Mouse (Mus musculus) kidney, postnatal 0 days (tissue): ENCODE measurements around the gene Akt1. TPM values are rescaled to one million over a fixed set of nuclear protein-coding genes. Genes with fewer than 3 reads are reported as not detected.

Source experiments
- ATAC-seq: fragments of 200-750 bp; cut with Nextera tagmentation; replicated peaks from 2 replicates; pipeline ENCODE4 v1.8.0; 2017; ENCODE audit warnings: low read depth, moderate number of reproducible peaks, moderate TSS enrichment, moderate library complexity; ENCODE audit not compliant: low FRiP score
- DNase-seq: peaks from one replicate; pipeline ENCODE4 v3.0.0-alpha.2; 2016; ENCODE audit warnings: low spot score
- H3K27ac ChIP-seq: fragments of 300-500 bp; sonication (generic); 2 replicates; pipeline ENCODE4 v1.5.1; 2014; ENCODE audit warnings: mild to moderate bottlenecking
- H3K27me3 ChIP-seq: fragments of 300-500 bp; sonication (generic); 2 replicates; pipeline ENCODE4 v1.6.1; 2014; ENCODE audit warnings: low read length, mixed read lengths; ENCODE audit not compliant: insufficient read depth
- H3K36me3 ChIP-seq: fragments of 300-500 bp; sonication (generic); 2 replicates; pipeline ENCODE4 v1.6.1; 2014; ENCODE audit warnings: low read length, mixed read lengths; ENCODE audit not compliant: insufficient read depth
- H3K4me1 ChIP-seq: fragments of 300-500 bp; sonication (generic); replicated peaks from 2 replicates; pipeline ENCODE4 v1.6.1; 2014; ENCODE audit warnings: antibody characterized with exemption, low read length, mixed read lengths; ENCODE audit not compliant: insufficient read depth
- H3K4me2 ChIP-seq: fragments of 300-500 bp; sonication (generic); 2 replicates; pipeline ENCODE4 v1.6.1; 2014; ENCODE audit warnings: mild to moderate bottlenecking, low read length, moderate library complexity, mixed read lengths
- H3K4me3 ChIP-seq: fragments of 300-500 bp; sonication (generic); replicated peaks from 2 replicates; pipeline ENCODE4 v1.5.1; 2014; ENCODE audit warnings: low read depth, low read length
- H3K9ac ChIP-seq: fragments of 300-500 bp; sonication (generic); 2 replicates; pipeline ENCODE4 v1.6.1; 2014; ENCODE audit warnings: low read depth, low read length
- H3K9me3 ChIP-seq: fragments of 300-500 bp; sonication (generic); replicated peaks from 2 replicates; pipeline ENCODE4 v1.6.1; 2016; ENCODE audit warnings: low read length, inconsistent platforms, mixed read lengths
- CTCF ChIP-seq: IDR thresholded peaks from 2 replicates; pipeline ENCODE4 v1.5.1; 2016; ENCODE audit warnings: antibody characterized with exemption, low read depth, mild to moderate bottlenecking, moderate library complexity
- WGBS: fragments of 180-500 bp; shearing (Covaris S2); extraction: QIAGEN DNeasy Blood & Tissue Kit; methylation state at CpG from one replicate; pipeline ENCODE4 v1.1.7; 2014; 5-methylcytosine and 5-hydroxymethylcytosine counted together
- polyA plus RNA-seq: library from polyadenylated mRNA; unstranded; fragments of >200 nt; fragmentation: Nextera tagmentation; extraction: Ambion mirVana; gene quantifications from 2 replicates; pipeline ENCODE4 v1.2.1, GENCODE M21; 2015

Akt1 gene
- polyA plus RNA-seq, 1 experiment from 2014 or later, result 114 TPM

DNA sequence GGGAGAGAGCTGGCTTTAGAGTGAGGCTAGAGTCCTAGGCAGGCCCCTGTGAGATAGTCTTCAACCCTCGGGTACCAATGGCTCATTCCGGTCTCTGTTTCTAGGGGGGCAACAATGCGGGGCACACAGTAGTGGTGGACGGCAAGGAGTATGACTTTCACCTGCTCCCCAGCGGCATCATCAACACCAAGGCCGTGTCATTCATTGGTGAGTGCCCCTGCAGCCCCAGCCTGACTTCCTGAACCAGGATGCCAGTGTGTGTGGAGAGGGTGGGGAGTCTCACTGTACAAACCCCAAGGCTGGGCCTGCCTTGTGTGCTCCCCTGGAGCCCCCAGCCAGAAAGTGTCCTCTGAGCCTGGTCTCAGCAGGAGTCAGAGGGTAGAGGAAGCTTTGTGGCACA is 46.5 kb downstream of the Akt1 start:
- Histone ChIP-seq H3K4me3 (no peak overlapping the region), H3K4me2 (no peak overlapping the region), H3K9me3 (no peaks in the 10 kb centered on the region), H3K4me1 (peaks cover 14% of the 10 kb centered on the region), H3K9ac (no peak overlapping the region), H3K27me3 (no peaks in the 10 kb centered on the region), H3K36me3 (no peaks in the 10 kb centered on the region), H3K27ac (no peak overlapping the region)
- ATAC-seq (no peak), DNase-seq (no peak)
- whole genome bisulfite sequencing, result 87% methylated on average over 6 of the region's 6 CpGs
- TF ChIP-seq CTCF, result no peak

- TF ChIP-seq CTCF, result peak; percentile 53; the same call in 1 of the 2 replicates
- 70% methylated on average over 7 of the region's 7 CpGs for WGBS
- no peak overlapping the region for H3K27ac ChIP-seq
Measured at GRCm38 (mm10) chr12:112627097-112627881, 47.4 kb downstream of the Akt1 start.

DNA sequence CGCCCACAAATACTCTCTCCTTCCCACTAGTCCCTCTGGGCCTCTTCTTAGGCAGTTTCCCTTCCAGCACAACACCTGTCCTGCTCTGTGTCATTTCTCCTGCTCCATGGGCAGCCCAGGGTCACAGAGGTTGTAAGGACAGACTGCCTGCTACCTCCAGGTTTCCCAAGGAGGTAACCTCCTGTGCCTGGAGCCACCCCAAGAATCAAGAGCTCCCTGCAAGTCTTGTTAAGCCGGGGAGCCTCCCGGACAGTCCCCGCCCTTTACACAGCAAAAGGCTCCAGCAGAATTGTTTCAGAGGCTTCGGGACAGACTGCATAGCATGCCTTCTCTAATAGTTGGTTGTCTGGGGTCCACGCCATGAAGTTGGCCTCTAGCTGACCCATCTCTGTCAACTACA is 48.2 kb downstream of the Akt1 start:
- H3K27ac ChIP-seq, result no peak overlapping the region
- DNase-seq (no peak), ATAC-seq (no peak)
- H3K27me3 ChIP-seq, result no peaks in the 10 kb centered on the region
- no peak overlapping the region for H3K4me3 ChIP-seq
- no peaks in the 10 kb centered on the region for H3K36me3 ChIP-seq
- 80% methylated on average over 6 of the region's 6 CpGs for WGBS
- TF ChIP-seq CTCF, result no peak
- H3K4me2 ChIP-seq, result no peak overlapping the region
- H3K9me3 ChIP-seq, result no peaks in the 10 kb centered on the region
- no peak overlapping the region for H3K9ac ChIP-seq
- peaks cover 9% of the 10 kb centered on the region for H3K4me1 ChIP-seq

More at GRCm38 (mm10) chr12:112627097-112627881, 47.4 kb downstream of the Akt1 start:
- no peaks in the 10 kb centered on the region for H3K36me3 ChIP-seq
- DNase-seq, result no peak
- no peak overlapping the region for H3K4me2 ChIP-seq
- H3K4me3 ChIP-seq, result no peak overlapping the region
- no peak for ATAC-seq
- H3K9ac ChIP-seq, result no peak overlapping the region
- no peaks in the 10 kb centered on the region for H3K27me3 ChIP-seq
- H3K9me3 ChIP-seq, result no peaks in the 10 kb centered on the region
- peaks cover 12% of the 10 kb centered on the region for H3K4me1 ChIP-seq

- DNase-seq, result no peak
- Histone ChIP-seq H3K9ac (no peak overlapping the region), H3K4me1 (peaks cover 9% of the 10 kb centered on the region), H3K4me2 (no peak overlapping the region), H3K27me3 (no peaks in the 10 kb centered on the region), H3K4me3 (no peak overlapping the region), H3K9me3 (no peaks in the 10 kb centered on the region), H3K36me3 (no peaks in the 10 kb centered on the region), H3K27ac (no peak overlapping the region)
- no peak for ATAC-seq
- no peak for TF ChIP-seq CTCF
- 74% methylated on average over 4 of the region's 4 CpGs for WGBS
Measured at GRCm38 (mm10) chr12:112625700-112626099, 49.0 kb downstream of the Akt1 start.

GRCm38 (mm10) chr12:112623742-112624141 is 50.9 kb downstream of the Akt1 start:
- Histone ChIP-seq H3K4me1 (peaks cover 21% of the 10 kb centered on the region; the same call in 1 of the 2 replicates), H3K36me3 (no peaks in the 10 kb centered on the region), H3K4me3 (no peak overlapping the region), H3K9me3 (no peaks in the 10 kb centered on the region), H3K4me2 (no peak overlapping the region), H3K27ac (no peak overlapping the region), H3K27me3 (no peaks in the 10 kb centered on the region), H3K9ac (no peak overlapping the region)
- peak; percentile 94 for TF ChIP-seq CTCF
- WGBS, result 23% methylated on average over 2 of the region's 2 CpGs
- DNase-seq (peak; percentile 78), ATAC-seq (no peak)

DNA sequence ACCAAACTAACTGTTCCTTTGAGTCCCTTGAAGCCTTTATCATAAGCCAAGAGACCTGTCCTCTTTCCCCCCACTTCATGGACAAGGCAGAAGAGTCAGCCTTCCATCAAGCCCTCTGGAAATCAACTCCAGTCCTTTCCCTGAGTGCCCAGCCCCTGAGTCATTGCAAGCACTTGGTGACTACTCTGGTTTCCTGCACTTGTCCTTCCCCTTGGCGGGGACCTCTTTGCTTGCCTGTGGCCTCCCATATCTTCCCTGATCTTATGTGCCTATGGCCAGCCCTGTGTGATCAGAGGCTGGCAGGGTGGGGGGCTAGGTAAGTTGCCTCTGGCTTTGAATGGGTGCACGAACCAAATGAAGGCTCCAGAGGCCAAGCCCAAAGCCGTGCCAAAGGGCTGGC is 52.8 kb downstream of the Akt1 start:
- no peaks in the 10 kb centered on the region for H3K9me3 ChIP-seq
- TF ChIP-seq CTCF, result no peak
- no peak overlapping the region for H3K27ac ChIP-seq
- no peak overlapping the region for H3K4me2 ChIP-seq
- ATAC-seq (no peak), DNase-seq (no peak)
- peaks cover 25% of the 10 kb centered on the region for H3K4me1 ChIP-seq
- H3K9ac ChIP-seq, result no peak overlapping the region
- H3K36me3 ChIP-seq, result no peaks in the 10 kb centered on the region
- H3K4me3 ChIP-seq, result no peak overlapping the region
- H3K27me3 ChIP-seq, result no peaks in the 10 kb centered on the region
- WGBS, result 78% methylated on average over 3 of the region's 3 CpGs
